Mouse (Mus musculus) megakaryocyte, adult 5-6 weeks (primary cell): ENCODE measurements around the gene Dse. TPM values are rescaled to one million over a fixed set of nuclear protein-coding genes. Genes with fewer than 3 reads are reported as not detected.

ENCODE experiments used
- ATAC-seq: 2 replicates; pipeline ENCODE4 v1.8.0; 2016; ENCODE audit warnings: mild to moderate bottlenecking, inconsistent platforms; ENCODE audit not compliant: poor library complexity, severe bottlenecking
- total RNA-seq, 2 experiments: library from RNA; stranded (forward) in 1 of 2; stranded (reverse) in 1 of 2; fragments of 153-499, 151-499 nt in 1 of 2; fragments of 221-1000, 200-1000 nt in 1 of 2; gene quantifications; 2 replicates each; pipeline versions ENCODE4 v1.2.3 to v1.2.4; 2015 to 2017

Gene Dse
- total RNA-seq, 2 experiments from 2014 or later = 26.5 to 28.5 TPM

DNA sequence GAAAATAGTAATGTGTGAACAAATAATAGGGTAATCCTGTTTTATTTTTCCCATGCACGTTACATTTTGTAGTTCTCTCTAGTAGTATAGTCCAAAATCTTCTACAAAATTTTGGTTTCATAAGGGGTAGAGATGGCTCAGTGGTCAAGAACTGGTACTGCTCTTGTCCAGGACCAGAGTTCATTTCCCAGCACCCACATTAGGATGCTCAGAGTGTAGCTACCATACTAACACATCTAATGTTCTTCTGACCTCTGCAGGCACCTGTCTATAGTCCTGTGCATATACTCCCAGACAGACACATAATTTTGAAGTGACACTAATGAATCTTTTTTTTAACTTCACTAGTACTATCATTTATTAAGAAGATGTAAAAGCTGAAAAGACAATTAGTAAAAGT is 1.7 kb downstream of the Dse start:
- ATAC-seq = no peak

DNA sequence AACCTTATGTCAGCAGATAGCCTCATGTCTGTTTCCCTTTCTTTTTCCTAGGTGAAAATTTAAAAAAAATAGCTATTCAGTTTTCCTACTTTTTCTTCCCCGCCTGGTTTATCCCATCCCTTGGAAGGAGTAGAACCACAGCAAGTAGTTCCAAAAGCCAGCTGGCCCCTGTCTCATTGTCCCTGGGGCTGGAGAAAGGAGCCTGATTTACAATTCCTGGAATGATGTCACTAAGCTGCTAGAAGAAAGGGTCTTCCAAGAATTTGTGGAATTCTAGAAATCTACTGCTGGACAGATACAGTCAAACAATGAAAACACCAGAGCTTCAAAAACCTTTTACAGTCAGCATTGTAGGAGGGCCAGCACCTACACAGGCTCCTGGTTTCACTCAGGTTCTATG is 6.8 kb downstream of the Dse start:
- ATAC-seq = no peak

DNA sequence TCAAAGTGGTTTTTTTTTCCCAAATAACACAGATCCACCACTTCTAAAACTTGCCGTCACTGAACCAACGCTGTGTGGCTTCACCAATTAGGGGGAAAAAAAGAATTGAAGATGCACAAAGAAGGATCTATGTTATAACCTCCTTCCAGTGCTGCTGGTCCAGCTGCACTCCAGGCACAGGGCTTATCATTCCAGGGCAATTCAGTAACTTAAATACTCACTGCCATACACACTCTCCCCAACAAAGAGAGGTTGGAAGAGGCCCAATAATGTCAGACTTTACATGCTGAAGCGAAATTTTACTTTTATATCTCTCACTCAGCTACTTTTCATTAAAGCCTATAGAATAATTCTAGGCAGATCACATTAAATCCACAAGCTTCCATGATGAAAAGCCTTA is 8.9 kb downstream of the Dse start:
- ATAC-seq = no peak

DNA sequence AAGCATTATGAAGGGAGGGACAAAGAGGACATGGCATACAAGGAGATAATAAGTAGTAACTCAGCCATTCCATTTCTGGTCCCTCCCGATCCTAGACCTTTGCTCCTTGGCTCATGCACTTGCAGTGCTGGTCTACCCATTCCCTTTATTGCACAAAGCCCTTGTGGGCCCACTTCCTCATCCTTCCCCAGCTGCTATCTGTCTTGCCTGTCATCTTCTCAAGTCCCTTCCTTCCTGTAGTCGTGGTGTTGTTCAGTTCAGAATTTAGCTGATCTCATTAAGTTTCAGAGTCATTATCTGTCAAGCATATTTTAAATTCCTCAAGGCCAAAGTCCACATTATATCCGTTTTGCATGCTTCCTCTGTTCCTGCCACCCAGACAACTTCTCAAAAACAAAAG is 9.5 kb downstream of the Dse start:
- ATAC-seq = peak; percentile 84

DNA sequence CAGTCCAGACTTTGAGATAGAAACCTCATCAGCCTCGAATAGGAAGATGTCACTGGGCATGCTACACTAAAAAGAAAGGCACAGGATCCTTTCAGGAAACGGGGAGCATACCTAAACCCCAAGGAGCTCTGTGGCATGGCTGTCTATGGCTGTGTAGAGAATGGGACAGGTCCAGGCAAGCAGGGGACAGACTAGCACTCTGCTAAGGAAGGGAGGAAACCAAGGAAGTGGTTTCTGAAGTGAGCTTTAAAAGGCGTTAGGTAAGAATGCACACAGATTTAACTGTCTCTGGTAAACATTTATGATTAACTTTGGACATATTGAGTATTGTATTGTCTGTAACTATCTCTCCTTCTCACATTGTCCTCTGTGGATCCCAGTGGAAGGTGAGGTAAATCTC is 10.2 kb downstream of the Dse start:
- peak; percentile 45 for ATAC-seq

DNA sequence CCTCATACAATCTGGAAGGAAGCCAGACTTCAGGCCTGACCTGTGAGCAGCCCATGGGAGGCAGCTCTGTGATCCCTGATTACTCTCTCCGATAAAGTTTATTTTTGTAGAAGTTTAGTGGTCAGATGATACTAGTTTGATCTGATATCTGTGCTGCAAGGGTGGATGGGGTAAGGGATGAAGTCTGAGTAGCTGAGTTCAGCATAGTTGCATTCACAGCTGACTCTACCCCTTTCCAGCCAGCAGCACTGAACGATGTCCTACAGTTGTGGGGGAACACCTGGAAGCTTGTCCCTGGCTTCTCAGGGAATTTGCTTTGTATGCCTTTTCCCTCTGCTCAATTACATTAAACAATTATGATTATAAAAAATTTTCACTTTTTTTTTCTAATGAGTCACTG is 12.6 kb downstream of the Dse start:
- no peak for ATAC-seq

DNA sequence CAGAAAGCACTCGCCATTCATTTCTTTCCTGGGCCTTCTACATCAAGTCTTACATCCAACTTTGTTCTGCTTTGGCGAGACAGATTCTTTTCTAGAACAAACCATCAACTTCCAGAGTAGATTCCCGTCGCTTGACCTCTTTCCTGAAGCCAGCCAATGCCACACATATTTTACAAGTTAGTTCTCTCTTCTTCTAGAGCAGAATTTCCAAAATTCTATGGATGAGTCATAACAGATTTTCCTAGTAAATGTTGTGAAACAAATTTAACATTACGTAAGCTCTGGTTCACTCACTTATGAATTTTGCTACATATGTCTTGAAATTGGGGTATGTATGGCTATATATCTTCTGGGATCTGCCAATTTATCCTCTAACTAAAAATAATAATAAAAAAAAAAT is 13.0 kb downstream of the Dse start:
- ATAC-seq = peak; percentile 38; the same call in 1 of the 2 replicates

DNA sequence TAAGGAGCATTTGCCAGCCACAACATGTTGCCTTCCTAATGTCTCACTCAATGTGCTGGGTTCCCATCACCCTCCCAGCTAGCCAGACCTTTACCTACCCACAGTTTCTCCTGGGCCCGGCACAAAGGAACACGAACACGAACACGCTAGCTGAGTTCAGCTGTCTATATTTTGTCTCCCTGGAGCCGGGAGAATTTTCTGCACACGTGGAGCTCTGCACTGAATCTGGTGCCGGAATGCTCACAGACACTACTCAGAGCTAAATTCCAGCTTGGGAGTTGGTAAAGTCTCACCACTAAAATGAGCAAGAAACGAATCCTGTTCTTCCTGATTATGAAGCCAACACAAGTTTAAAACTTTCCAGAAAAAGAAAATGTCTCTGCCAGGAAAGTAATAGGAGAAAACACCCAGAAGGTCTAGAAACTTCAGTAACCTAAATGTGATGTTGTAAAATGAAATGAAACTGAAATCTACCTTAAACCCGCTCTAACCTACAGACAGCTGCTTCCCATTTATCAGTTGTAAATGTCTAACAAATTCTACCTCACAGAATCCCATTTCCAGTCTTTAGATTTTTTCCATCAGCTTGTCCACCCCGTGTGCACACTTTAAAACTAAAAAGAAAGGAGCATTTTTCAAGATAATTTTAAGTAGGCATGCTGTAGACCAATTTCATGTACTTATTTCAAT is 20.8 kb downstream of the Dse start:
- no peak for ATAC-seq

DNA sequence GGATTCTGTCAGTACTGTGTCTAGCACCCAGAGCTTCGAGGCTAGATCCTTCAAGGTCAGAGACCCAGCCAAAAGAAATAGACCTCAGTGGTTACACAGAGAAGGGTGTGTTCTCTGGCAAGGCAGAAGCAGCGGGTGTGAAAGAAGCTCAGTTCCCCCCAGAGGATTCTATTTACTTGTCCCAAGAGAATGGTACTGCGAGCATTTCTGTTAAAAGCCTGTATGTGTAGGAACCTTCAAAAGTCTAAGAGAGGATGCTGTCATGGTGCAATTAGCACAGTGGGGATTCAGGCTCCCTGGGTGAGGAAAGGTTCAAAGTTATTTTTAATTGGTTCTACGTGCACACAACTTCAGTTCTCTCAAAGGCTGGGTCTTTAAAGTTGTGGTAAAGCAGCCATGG is 22.0 kb downstream of the Dse start:
- ATAC-seq = 0 out of 2 replicates have a peak, but pooled peaks have one; percentile 45

DNA sequence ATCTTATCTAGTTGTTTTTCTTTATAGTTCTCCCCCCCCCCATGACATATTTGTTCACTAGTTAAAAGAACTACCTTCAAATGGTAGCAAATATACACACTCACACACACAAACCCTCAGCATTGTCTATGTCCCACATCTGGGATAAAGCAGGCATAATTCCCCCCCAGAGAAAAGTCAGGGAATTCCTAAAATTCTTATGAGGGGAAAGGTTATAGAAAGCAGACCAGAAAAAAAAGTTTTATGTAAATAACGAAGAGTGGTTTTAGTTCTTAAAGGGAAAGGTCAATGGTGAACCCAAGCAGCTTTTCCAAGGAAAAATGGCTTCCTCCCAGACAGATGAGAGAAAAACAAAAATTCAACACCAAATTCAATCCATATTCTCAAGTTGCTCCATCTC is 22.6 kb downstream of the Dse start:
- ATAC-seq = no peak

DNA sequence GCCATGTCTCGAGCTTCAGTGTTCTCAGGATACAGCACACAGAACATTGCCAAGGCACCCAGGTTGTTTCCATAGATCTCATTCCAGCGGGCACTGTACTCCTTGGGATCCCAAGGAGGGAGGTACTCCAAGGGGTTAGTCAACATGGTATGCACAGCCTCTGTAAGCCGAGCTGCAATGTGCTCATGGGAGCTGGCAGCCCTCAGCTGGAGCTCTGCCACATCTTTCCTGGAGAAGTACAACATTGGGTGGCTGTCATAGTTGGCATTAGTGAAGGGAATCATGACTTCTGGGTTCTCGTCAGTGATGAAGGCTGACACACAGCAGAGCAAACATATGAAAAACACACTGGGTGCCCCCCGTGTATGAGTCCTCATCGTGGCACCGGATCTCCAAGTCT is 23.8 kb downstream of the Dse start:
- ATAC-seq = no peak

DNA sequence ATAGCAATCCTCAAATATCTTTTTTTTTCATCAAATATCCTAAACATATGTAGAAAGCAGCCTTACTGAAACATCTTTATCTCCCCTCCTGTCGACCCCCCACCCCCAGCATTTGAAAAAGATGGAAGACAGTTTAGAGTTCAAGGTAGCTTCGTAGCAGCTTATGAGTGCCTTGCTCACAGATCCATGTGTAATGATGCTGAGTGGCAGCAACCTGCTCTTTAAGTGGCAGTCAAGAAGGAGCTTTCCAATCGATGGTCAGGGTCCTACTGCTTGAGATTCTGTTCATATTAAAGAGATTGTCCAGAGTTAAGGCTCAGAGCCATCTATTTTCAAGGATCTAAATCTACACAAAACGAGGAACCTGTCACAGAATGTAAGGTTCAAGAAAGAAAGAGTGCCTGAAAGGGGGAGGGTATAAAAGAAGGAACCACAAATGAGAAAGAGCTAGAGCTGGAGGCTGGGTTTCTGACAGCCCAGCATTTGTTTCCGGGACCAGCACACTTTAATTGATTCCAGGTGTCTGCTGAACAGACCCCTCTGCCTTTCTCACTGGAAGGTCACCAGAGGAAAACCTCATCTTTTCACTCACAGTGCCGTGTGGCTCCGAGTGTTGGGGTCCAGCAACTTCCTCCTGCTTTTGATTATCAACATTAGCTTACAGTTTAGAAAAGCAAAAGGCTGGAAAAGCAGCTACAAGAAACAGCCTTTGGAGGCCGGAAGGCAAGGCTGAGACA is 31.5 kb downstream of the Dse start:
- ATAC-seq = no peak

DNA sequence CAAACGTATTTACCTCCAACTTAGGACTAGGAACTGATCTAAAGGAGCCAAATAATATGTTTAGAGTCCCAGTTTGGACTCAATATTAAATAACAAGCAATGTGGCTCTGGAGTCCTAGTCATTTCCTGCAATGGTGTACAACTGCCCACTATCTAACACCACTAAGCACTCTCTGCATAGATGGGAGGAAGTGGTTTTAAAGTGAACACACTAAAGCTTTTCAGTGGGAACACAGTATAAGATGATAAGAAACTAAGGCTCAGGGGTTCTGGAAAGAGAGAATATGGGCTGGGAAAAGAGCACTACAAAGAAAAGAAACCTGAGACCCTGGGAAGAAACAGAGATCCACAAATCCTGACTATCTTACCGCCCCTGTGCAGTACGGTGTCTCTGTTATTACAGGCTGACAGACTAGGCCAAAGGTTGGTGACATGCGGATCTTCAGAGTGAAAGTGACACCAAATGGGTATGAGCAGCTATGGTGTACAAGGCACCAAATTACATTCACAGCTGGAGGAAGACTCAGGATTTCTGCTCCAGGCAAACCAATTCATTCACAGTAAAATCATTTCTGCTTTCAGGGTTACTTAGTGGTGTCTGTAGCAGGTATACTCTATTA is 34.7 kb downstream of the Dse start:
- peak; percentile 56 for ATAC-seq

DNA sequence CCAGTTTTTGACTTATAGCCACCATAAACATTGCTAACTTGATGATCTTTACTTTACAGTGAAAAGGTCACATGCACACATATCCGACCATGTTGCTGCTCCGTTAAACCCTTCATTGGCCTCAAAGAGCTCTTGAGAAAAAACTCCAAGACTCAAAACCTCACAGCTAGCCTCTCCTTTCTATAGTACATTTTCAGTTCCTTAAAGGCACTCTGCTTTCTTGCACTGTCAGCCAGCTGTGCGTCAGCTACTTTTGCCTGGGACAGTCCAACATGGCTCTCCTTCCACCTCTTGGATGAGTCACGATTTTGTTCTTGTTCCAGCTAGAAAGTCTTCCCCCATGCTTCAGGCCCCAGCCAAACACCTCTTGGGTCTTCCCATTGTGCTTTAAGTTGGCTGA is 35.9 kb downstream of the Dse start:
- ATAC-seq = peak; percentile 86

DNA sequence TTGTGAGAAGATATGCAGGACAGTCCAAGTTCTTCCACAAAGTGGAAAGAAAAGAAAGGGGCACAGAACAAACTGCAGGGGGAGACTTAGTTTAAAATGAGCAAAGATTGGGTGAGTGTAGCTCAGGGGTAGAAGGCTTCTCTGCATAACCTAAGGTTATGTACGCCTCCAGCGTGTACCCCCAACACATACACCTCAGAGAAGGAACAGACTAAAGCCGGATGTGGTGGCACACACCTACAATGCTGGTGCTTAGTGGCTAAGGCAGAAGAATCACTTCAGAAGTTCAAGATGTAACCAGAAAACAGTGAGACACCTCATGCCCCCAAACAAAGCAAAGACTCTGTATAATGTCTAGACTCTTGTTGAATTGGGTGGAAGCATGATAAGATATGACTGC is 36.3 kb downstream of the Dse start:
- peak; percentile 48 for ATAC-seq

DNA sequence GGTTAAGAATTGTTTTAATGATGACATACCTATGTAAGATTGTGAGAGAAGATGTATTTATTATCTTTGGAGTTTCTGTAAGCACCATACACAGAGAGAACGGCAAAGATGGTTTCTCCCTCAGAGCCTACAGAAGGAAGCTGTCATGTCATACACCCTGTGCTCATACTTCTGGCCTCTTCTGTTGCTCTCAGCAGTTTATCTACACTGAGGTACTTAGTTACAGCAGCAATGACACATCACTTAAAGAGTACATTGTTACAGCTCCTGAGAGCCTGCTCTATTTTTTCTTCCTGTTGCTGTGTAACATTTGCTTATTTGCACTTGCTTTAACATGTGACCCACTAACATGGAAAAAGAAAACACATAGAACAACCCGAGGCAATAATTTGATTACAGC is 40.5 kb downstream of the Dse start:
- ATAC-seq = no peak

DNA sequence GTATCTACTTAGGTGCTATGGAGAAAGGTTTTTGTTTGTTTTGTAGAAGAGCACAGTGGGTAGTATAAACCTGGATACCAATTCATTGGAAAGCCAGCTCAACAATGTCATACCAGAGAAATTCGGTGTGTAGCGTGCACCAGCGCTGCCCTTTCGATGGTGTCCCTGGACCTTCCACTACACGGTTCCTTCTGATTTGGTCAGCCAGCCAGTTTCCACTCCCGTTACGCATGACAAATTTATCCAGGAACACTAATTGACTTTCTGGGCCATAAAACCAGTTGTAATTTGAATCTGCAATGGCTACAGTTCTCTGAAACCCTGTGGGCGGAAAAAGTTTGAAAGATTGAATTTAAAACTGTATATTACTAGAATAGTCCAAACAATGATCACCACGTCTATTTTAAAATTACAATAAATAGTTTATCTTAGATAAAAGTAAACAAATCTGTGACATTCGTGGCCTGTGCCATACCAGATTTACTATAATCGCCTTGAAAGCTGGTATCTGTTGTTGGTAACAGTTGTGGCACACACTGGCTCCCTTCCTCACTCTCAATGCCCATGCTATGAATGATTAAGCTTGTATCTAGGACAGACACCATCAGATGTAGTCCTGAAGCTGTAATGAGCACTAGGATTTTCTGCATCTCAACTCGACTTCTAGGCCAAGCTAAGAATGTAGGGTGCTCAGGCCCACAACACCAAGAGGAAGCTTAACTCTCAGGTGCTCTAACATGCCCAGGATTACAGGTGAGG is 51.5 kb downstream of the Dse start:
- no peak for ATAC-seq

DNA sequence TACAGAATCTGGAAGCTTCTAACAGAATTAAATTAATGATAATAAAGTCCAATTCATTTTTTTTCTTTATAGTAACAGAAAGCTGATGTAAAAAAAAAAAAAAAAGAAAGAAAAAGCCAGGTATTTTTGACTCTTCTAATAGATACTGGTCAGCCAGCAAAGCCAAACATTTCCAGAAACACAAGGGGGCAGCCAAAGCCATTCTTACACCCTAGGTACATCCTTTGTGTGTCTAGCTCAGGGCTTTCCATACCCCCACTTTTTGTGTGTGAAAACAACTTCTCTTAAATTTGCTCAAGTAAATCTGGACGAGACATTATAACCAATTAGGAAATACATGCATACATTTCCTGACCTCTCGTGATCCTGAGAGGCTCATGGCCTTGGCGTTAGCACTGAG is 55.7 kb downstream of the Dse start:
- ATAC-seq = no peak

DNA sequence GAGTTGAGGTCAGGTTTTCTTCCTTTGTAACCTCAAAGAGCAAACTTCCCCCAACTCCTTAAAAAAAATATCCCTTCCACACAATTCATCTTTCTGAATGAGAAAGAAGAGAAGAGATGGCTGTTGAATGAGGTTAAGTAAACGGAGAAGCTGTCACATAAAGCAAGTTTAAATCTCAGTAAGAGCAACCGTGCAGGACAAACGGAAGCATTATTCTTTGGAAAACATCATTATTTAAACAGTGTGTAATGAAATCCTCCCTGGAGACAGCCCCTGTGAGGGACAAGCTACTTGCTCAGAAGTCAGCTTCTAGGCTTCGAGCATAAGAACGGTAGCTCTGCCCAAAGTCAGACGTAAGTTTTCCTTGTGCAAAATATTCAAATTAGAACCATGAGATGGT is 57.1 kb downstream of the Dse start:
- ATAC-seq = no peak

DNA sequence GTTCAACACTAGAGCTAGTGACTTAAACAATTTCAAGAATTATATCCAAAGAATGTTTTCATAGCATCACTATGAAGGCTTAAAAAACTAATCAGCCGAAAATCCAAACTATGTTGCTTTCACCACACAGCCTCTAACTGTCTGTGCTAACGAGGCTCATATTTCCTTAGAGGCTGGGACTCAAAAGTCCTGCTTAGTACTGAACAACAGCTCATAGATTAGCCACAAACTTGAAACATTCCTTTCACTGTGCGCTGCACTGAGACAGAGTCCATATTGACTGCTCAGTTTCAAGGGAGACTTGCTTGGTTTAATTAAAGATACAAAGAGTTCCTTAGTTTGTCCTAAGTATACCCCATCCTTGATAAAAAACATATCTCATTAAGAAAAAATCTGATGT is 57.7 kb downstream of the Dse start:
- ATAC-seq = no peak

DNA sequence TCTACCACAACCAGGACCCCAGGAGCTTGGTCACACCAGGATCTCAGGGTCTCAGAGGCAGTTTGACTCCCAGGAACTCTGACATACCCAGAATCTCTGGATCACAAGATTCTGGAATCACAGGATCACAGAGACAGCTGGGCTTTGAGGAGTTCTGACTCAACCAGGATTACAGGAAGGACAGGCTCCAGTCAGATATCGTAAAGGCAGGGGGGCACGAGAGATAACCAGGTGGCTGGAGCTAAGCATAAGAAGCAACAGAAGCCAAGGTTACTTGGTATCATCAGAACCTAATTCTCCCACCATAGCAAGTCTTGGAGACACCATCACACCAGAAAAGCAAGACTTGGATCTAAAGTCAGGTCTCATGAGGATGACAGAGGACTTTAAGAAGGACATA is 65.8 kb downstream of the Dse start:
- no peak for ATAC-seq
